Mouse (Mus musculus): ENCODE measurements around the gene Hcn2. TPM values are rescaled to one million over a fixed set of nuclear protein-coding genes. Genes with fewer than 3 reads are reported as not detected.
A peak's percentile ranks its signal among the peaks of the same experiment; 100 is the strongest.

Gene Hcn2
- polyA plus RNA-seq, 1 experiment from 2014 or later = 0.89 TPM

DNA sequence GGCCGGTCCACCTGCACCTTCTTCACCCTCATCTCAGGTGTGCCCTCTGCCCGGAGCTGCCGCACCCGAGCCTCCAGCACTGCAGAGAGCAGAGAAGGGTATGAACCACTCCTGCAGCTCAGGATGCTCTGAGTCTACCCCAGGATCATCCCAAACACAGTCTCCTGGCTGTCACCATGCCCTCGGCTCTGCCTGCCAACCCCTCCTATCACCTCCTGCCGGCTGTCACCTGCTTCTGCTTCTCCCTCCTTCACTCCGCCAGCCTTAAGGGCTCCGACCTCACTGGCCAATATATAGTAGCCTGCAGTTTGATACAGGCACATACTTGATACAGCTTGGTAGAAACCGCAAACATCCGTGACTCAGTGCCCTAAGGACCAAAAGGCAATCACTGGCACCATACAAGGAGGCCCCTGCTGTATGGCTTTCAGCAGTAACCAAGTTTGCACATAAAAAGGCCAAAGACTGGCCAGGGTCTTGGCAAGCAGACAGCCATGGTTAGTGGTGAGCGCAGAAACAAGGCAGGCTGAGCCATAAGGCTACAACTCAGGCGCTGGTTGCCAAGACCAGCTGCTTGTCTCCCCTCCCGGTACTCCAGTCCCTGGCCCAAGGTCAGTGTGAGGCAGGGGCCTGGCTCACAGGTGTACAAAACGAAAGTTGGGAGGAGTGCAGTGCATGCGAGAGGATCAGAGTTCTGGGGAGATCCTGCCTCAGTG lies 27.4 kb downstream of the Hcn2 start:
- H3K9ac ChIP-seq (ENCODE audit: low read depth, low read length) = no peak overlapping the region
- no peak overlapping the region for H3K4me3 ChIP-seq (ENCODE audit: low read depth, low read length)
- H3K9me3 ChIP-seq (replicated peaks; ENCODE audit: control insufficient read depth, low read length, poor library complexity, severe bottlenecking) = peaks cover 20% of the 10 kb centered on the region
- peaks cover 36% of the 10 kb centered on the region for H3K36me3 ChIP-seq (ENCODE audit: control insufficient read depth, insufficient read depth, low read length)
- no peak for ATAC-seq
- H3K27ac ChIP-seq (ENCODE audit: low read length) = no peak overlapping the region
- WGBS = 94% methylated on average over 15 of the region's 15 CpGs
- peaks cover 12% of the 10 kb centered on the region for H3K4me1 ChIP-seq (ENCODE audit: control insufficient read depth, insufficient read depth, low read length)
- H3K27me3 ChIP-seq (ENCODE audit: control insufficient read depth, insufficient read depth, low read depth, low read length) = no peaks in the 10 kb centered on the region
- no peak overlapping the region for H3K4me2 ChIP-seq (ENCODE audit: low read length)

DNA sequence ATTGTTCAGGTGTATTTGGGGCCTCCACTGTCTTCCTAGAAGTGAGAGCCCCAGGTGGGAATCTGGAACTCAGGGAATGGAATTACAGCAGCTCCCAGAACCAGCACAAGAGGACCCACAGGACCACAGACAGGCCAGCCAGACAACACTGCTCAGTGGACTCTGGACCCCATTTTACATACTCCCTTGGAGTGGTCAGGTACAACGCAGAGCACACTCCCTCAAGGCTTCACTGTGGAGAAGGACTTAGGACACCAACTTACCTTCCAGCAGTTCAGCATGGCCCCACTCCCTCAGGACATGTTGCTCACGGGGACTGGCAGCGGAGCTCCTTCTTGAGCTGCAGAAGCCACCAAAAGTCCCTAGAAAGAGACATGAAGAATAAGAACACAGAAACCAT lies 29.0 kb downstream of the Hcn2 start:
- Histone ChIP-seq H3K9ac (ENCODE audit: low read depth, low read length) (0 out of 2 replicates have a peak overlapping the region, but pooled peaks have one; percentile 60), H3K36me3 (ENCODE audit: control insufficient read depth, insufficient read depth, low read length) (peaks cover 20% of the 10 kb centered on the region), H3K27ac (ENCODE audit: low read length) (no peak overlapping the region), H3K4me2 (ENCODE audit: low read length) (peak overlapping the region; percentile 82), H3K27me3 (ENCODE audit: control insufficient read depth, insufficient read depth, low read depth, low read length) (no peaks in the 10 kb centered on the region), H3K4me3 (ENCODE audit: low read depth, low read length) (peak overlapping the region; percentile 55), H3K9me3 (replicated peaks; ENCODE audit: control insufficient read depth, low read length, poor library complexity, severe bottlenecking) (peaks cover 4% of the 10 kb centered on the region; the same call in 1 of the 2 replicates), H3K4me1 (ENCODE audit: control insufficient read depth, insufficient read depth, low read length) (peaks cover 12% of the 10 kb centered on the region)
- ATAC-seq = no peak
- 94% methylated on average over 3 of the region's 3 CpGs for WGBS

DNA sequence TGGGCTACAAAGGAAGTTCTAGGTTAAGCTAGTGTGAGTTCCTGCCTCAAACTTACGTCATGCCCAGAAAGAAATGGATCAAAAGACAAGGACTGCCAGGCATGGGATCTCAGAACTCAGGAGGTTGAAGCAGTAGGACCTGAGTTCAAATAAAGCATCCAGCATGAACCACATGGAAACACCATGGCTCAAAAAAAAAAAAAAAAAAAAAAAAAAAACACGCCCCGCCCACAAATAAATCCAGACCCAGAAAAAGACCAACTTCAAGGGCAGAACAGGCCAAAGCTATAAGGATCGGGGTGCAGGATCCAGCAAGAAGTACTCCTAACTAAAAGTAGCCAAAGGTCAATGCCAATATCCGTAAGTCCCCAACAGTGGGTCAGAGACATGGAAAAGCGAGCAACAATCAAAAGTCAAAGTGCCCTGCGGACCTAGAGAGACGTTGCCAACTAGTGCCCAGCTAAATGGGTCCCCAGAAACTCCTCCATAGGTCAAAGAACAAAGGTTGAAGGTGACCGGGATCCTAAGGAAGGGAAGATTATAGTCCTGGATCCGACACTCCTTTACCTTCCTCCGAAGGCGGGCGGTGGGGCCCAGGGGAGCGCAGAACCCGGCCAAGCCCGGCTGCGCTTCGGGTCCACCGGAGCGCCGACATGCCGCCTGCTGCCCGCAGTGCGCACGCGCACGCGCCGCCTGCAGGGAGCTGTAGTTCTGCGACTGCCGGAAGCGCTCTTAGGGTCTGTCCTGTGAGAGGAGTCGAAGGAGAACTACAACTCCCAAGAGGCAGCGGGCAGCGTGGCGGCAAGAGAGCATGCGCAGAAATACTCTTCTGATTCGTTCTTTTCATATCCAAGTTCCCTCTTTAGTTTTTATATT lies 29.7 kb downstream of the Hcn2 start, which contains the start of gene Polrmt:
Gene Polrmt (minus strand): TSS at position 684 of the 876 bp plus-strand sequence.
- peaks cover 13% of the 10 kb centered on the region for H3K36me3 ChIP-seq (ENCODE audit: control insufficient read depth, insufficient read depth, low read length)
- WGBS = 3% methylated on average over 38 of the region's 38 CpGs
- H3K4me3 ChIP-seq (ENCODE audit: low read depth, low read length) = peak within 1 kb of the TSS; percentile 55
- peak within 1 kb of the TSS; percentile 82 for H3K4me2 ChIP-seq (ENCODE audit: low read length)
- no peaks in the 10 kb centered on the region for H3K27me3 ChIP-seq (ENCODE audit: control insufficient read depth, insufficient read depth, low read depth, low read length)
- 0 out of 2 replicates have a peak within 1 kb of the TSS, but pooled peaks have one; percentile 6 for H3K27ac ChIP-seq (ENCODE audit: low read length)
- H3K9me3 ChIP-seq (replicated peaks; ENCODE audit: control insufficient read depth, low read length, poor library complexity, severe bottlenecking) = no peaks in the 10 kb centered on the region; the same call in 1 of the 2 replicates
- ATAC-seq = peak; percentile 96
- H3K4me1 ChIP-seq (ENCODE audit: control insufficient read depth, insufficient read depth, low read length) = peaks cover 12% of the 10 kb centered on the region
- peak within 1 kb of the TSS; percentile 60 for H3K9ac ChIP-seq (ENCODE audit: low read depth, low read length)

DNA sequence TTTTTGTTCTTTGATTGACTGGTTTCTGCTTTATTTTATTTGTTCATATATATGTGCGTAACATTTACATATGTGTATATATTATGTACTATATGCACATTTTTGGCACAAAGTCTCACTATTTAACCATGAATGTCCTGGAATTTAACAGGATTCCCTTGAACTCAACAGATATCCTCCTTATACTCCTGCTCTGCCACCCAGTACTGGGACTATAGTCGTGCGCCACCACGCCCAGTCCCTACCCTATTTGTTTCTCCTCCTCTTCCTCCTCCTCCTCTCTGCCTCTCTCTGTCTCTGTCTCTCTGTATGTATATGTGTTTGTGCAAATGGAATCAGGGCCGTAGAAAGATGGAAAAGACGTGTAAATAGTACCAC lies 30.3 kb downstream of the Hcn2 start:
- Histone ChIP-seq H3K27ac (ENCODE audit: low read length) (0 out of 2 replicates have a peak overlapping the region, but pooled peaks have one; percentile 6), H3K27me3 (ENCODE audit: control insufficient read depth, insufficient read depth, low read depth, low read length) (no peaks in the 10 kb centered on the region), H3K4me1 (ENCODE audit: control insufficient read depth, insufficient read depth, low read length) (peaks cover 12% of the 10 kb centered on the region), H3K36me3 (ENCODE audit: control insufficient read depth, insufficient read depth, low read length) (peaks cover 7% of the 10 kb centered on the region), H3K4me2 (ENCODE audit: low read length) (peak overlapping the region; percentile 56), H3K9me3 (replicated peaks; ENCODE audit: control insufficient read depth, low read length, poor library complexity, severe bottlenecking) (no peaks in the 10 kb centered on the region), H3K4me3 (ENCODE audit: low read depth, low read length) (peak overlapping the region; percentile 55), H3K9ac (ENCODE audit: low read depth, low read length) (peak overlapping the region; percentile 21; the same call in 1 of the 2 replicates)
- ATAC-seq = peak; percentile 66
- WGBS = 19% methylated on average over 6 of the region's 6 CpGs

DNA sequence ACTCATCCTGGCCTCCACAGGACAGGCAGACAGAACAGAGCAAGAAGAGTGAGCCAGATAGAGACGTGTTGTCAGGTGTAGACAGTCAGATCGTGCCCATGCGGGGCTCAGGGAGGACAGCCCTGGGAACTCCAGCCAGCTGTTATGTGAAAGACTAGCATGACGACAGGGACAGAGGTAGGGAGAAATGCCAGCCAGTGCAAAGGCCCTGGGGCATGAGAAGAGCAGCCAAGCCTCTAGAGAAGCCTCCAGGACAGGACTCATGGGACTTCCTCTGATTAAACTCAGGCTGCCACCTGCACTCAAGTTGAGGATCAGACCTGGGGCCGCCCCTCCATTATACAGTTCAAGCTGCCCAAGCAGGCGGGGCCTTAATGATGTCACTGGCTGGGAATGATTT lies 32.1 kb downstream of the Hcn2 start:
- ATAC-seq = no peak
- no peak overlapping the region for H3K9ac ChIP-seq (ENCODE audit: low read depth, low read length)
- H3K27ac ChIP-seq (ENCODE audit: low read length) = no peak overlapping the region
- peaks cover 12% of the 10 kb centered on the region for H3K4me1 ChIP-seq (ENCODE audit: control insufficient read depth, insufficient read depth, low read length)
- H3K9me3 ChIP-seq (replicated peaks; ENCODE audit: control insufficient read depth, low read length, poor library complexity, severe bottlenecking) = no peaks in the 10 kb centered on the region
- no peak overlapping the region for H3K4me2 ChIP-seq (ENCODE audit: low read length)
- H3K27me3 ChIP-seq (ENCODE audit: control insufficient read depth, insufficient read depth, low read depth, low read length) = no peaks in the 10 kb centered on the region
- WGBS = 78% methylated on average over 6 of the region's 6 CpGs
- H3K4me3 ChIP-seq (ENCODE audit: low read depth, low read length) = no peak overlapping the region
- H3K36me3 ChIP-seq (ENCODE audit: control insufficient read depth, insufficient read depth, low read length) = no peaks in the 10 kb centered on the region; the same call in 1 of the 2 replicates

DNA sequence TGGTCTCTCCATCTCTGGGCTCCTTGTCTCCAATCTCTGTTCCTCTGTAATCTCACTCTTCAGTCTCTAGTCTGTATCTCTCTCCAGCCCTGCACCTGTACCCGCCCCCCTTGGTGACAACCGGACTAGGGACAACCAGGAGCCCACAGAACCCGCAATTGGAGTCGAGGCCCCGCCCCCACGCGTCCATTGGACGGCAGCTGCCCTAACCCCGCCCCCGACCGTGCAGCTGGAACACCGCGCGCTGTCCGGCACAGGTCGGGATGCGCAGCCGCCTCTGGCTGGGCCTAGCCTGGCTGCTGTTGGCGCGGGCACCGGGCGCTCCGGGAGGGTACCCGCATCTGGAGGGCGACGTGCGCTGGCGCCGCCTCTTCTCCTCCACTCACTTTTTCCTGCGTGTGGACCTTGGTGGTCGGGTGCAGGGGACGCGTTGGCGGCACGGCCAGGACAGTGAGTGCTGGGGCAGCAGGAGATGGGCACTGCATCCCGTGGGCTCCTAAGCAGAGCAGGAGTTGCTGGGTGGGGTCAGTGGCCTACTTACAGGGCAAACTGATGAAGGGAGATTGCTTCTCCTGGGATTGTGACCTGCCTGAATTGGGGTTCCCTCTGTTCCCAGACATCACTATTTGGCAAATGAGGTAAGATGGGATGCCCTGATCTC lies 38.6 kb downstream of the Hcn2 start, which contains the start of gene Fgf22:
Gene Fgf22 (plus strand): TSS at position 221 of the 661 bp plus-strand sequence.
- Histone ChIP-seq H3K9ac (ENCODE audit: low read depth, low read length) (peak within 1 kb of the TSS; percentile 68), H3K36me3 (ENCODE audit: control insufficient read depth, insufficient read depth, low read length) (peaks cover 17% of the 10 kb centered on the region), H3K4me3 (ENCODE audit: low read depth, low read length) (peak within 1 kb of the TSS; percentile 46), H3K27me3 (ENCODE audit: control insufficient read depth, insufficient read depth, low read depth, low read length) (no peaks in the 10 kb centered on the region), H3K4me1 (ENCODE audit: control insufficient read depth, insufficient read depth, low read length) (peaks cover 5% of the 10 kb centered on the region; the same call in 1 of the 2 replicates), H3K27ac (ENCODE audit: low read length) (no peak within 1 kb of the TSS), H3K9me3 (replicated peaks; ENCODE audit: control insufficient read depth, low read length, poor library complexity, severe bottlenecking) (no peaks in the 10 kb centered on the region), H3K4me2 (ENCODE audit: low read length) (peak within 1 kb of the TSS; percentile 83)
- 2% methylated on average over 36 of the region's 36 CpGs for WGBS
- ATAC-seq = peak; percentile 85

DNA sequence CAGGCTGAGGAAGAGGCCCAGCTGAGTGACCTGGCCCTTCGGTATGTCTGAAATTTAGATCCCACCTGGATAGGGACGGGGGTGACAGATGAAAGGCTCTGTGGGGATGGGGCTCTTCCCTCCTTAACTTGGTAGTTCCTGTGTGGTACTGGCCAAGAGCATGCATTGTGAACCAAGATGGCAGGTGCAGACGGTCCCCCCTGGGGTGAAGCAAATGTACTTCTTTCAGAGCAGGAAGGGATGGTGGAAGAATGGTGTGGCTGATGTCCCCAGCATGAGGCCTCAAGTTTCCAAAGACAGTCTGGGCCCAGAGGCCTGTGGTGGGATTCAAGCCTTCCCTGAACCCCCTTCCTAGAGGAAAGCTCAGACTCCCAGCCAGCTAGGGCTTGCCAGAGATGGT lies 39.4 kb downstream of the Hcn2 start:
- Histone ChIP-seq H3K9ac (ENCODE audit: low read depth, low read length) (no peak overlapping the region), H3K4me2 (ENCODE audit: low read length) (no peak overlapping the region), H3K36me3 (ENCODE audit: control insufficient read depth, insufficient read depth, low read length) (peaks cover 21% of the 10 kb centered on the region)

DNA sequence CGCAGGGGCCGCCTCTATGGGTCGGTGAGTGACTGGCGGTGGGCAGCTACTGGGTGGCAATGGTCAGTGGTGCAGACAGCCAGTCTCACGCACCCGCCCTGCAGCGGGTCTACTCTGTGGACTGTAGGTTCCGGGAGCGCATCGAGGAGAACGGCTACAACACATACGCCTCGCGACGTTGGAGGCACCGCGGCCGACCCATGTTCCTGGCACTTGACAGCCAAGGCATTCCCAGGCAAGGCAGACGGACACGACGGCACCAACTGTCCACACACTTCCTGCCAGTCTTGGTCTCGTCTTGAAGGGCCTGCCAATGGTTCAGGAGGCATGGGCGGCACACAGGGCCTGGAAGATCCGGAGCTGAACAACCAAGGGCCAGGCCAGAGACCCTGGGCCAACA lies 40.2 kb downstream of the Hcn2 start:
- no peak overlapping the region for H3K4me2 ChIP-seq (ENCODE audit: low read length)
- H3K4me1 ChIP-seq (ENCODE audit: control insufficient read depth, insufficient read depth, low read length) = peaks cover 5% of the 10 kb centered on the region; the same call in 1 of the 2 replicates
- H3K4me3 ChIP-seq (ENCODE audit: low read depth, low read length) = no peak overlapping the region
- WGBS = 91% methylated on average over 24 of the region's 24 CpGs
- H3K27ac ChIP-seq (ENCODE audit: low read length) = no peak overlapping the region
- no peaks in the 10 kb centered on the region for H3K27me3 ChIP-seq (ENCODE audit: control insufficient read depth, insufficient read depth, low read depth, low read length)
- H3K9ac ChIP-seq (ENCODE audit: low read depth, low read length) = no peak overlapping the region
- ATAC-seq = no peak
- H3K9me3 ChIP-seq (replicated peaks; ENCODE audit: control insufficient read depth, low read length, poor library complexity, severe bottlenecking) = no peaks in the 10 kb centered on the region
- H3K36me3 ChIP-seq (ENCODE audit: control insufficient read depth, insufficient read depth, low read length) = peaks cover 28% of the 10 kb centered on the region

More for the DNA sequence above, 39.4 kb downstream of the Hcn2 start:
- H3K4me3 ChIP-seq (ENCODE audit: low read depth, low read length) = no peak overlapping the region
- WGBS = 85% methylated on average over 3 of the region's 3 CpGs
- no peak for ATAC-seq
- H3K4me1 ChIP-seq (ENCODE audit: control insufficient read depth, insufficient read depth, low read length) = peaks cover 5% of the 10 kb centered on the region; the same call in 1 of the 2 replicates
- H3K9me3 ChIP-seq (replicated peaks; ENCODE audit: control insufficient read depth, low read length, poor library complexity, severe bottlenecking) = no peaks in the 10 kb centered on the region
- no peaks in the 10 kb centered on the region for H3K27me3 ChIP-seq (ENCODE audit: control insufficient read depth, insufficient read depth, low read depth, low read length)
- H3K27ac ChIP-seq (ENCODE audit: low read length) = no peak overlapping the region
